Mouse (Mus musculus) CH12.LX (cell line): ENCODE measurements at regions not wholly inside any gene's neighbourhood (a gene's known extent, or its start where the extent isn't known, plus 50 kb on each side); places are given as distances from the start of the nearest gene placed in this dataset.

ENCODE experiments used
- CHD1 ChIP-seq: IDR thresholded peaks from 2 replicates; pipeline ENCODE4 v1.6.1; 2012; ENCODE audit warnings: low read depth, low read length, improper control_type of control experiment, inconsistent platforms
- CHD2 ChIP-seq: IDR thresholded peaks from 2 replicates; pipeline ENCODE4 v1.6.1; 2011; ENCODE audit warnings: low read length, improper control_type of control experiment
- CTCF ChIP-seq, 2 experiments: IDR thresholded peaks in 1 of 2; conservative IDR thresholded peaks in 1 of 2; 2 replicates each; pipeline ENCODE4 v1.5.1; 2011 to 2012; ENCODE audit warnings: low read depth in 2 of 2, low read length in 2 of 2, improper control_type of control experiment in 1 of 2, inconsistent platforms in 1 of 2, mild to moderate bottlenecking in 1 of 2, moderate library complexity in 1 of 2
- EP300 ChIP-seq: IDR thresholded peaks from 2 replicates; pipeline ENCODE4 v1.6.1; 2011; ENCODE audit warnings: low read length, improper control_type of control experiment
- JUND ChIP-seq: conservative IDR thresholded peaks from 2 replicates; pipeline ENCODE4 v1.6.1; 2011; ENCODE audit warnings: low read depth, low read length, improper control_type of control experiment
- KAT2A ChIP-seq: IDR thresholded peaks from 2 replicates; pipeline ENCODE4 v1.6.1; 2012; ENCODE audit warnings: low read length, improper control_type of control experiment, inconsistent platforms; ENCODE audit not compliant: insufficient replicate concordance
- MAX ChIP-seq: IDR thresholded peaks from 2 replicates; pipeline ENCODE4 v1.6.1; 2011; ENCODE audit warnings: low read length, improper control_type of control experiment
- NRF1 ChIP-seq: IDR thresholded peaks from 2 replicates; pipeline ENCODE4 v1.6.1; 2014; ENCODE audit warnings: low read depth, mild to moderate bottlenecking, inconsistent platforms, low read length, improper control_type of control experiment, moderate library complexity
- POLR2A ChIP-seq: IDR thresholded peaks from 2 replicates; pipeline ENCODE4 v1.6.1; 2011; ENCODE audit warnings: low read depth, mild to moderate bottlenecking, improper control_type of control experiment, low read length
- RAD21 ChIP-seq: IDR thresholded peaks from 2 replicates; pipeline ENCODE4 v1.6.1; 2011; ENCODE audit warnings: low read depth, mild to moderate bottlenecking, low read length, improper control_type of control experiment, moderate library complexity

DNA sequence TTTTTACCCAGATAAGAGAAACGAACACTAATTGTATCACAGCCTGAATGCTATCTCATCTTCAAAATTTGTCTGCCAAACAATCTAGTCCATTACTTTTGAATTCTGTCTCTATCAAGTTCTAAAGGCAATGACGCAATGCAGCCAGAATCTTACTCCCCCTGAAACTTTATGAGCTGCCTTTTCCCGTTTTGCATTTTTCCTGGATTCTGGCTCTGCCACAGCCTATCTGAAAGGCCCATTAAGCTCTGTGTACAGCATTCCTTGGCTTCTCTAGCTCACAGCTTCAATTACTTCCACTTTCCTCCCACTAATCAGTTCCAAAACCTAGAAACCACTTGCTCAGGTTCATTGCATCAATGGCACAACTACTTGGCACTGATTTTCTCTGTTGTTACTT, 298.0 kb upstream of the Ppfia2 start:
- no peak for TF ChIP-seq CHD1
- no peak for TF ChIP-seq MAX
- TF ChIP-seq POLR2A = no peak
- TF ChIP-seq EP300 = no peak
- no peak for TF ChIP-seq JUND
- TF ChIP-seq NRF1 = no peak
- TF ChIP-seq RAD21 = no peak
- no peak for TF ChIP-seq KAT2A
- no peak for TF ChIP-seq CTCF (conservative IDR thresholded peaks at IDR 0.05 in 1 of 2, IDR thresholded peaks at IDR 0.05 in 1 of 2; ENCODE audit: low read depth in 2 of 2, low read length in 2 of 2)
- no peak for TF ChIP-seq CHD2
